Mouse (Mus musculus) heart, adult 18-20 months (tissue): ENCODE measurements around the gene Thoc3. TPM values are rescaled to one million over a fixed set of nuclear protein-coding genes. Genes with fewer than 3 reads are reported as not detected.

ENCODE experiments used
- DNase-seq, 2 experiments: peaks; one replicate each; pipeline ENCODE4 v3.0.0; 2021 to 2022; ENCODE audit warnings: mixed read lengths in 1 of 2
- total RNA-seq, 2 experiments: library from RNA; stranded (reverse); gene quantifications; 2 replicates each; pipeline ENCODE4 v1.2.3; 2021

Thoc3 gene
- total RNA-seq, 2 experiments from 2014 or later, result 21.4 to 21.8 TPM

DNA sequence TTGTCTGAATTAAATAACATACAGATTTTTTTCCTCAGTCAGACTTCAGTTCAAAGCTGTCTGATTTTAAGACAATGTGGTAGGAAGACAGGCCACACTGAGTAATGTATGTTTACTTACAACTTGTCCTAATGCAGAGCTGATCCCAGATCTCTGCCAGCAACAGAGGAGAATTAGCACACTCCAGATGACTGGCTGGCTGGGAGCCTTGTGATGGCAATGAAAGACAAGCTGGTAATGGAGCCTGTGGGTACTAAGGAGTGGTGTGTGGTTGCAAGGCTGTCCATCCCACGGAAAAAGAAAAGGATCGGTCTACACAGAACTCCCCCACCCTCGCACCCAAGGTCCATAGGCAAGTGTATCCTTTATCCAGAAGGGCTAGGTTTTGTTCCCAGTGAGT, 25.0 kb downstream of the Thoc3 start:
- no peak for DNase-seq

DNA sequence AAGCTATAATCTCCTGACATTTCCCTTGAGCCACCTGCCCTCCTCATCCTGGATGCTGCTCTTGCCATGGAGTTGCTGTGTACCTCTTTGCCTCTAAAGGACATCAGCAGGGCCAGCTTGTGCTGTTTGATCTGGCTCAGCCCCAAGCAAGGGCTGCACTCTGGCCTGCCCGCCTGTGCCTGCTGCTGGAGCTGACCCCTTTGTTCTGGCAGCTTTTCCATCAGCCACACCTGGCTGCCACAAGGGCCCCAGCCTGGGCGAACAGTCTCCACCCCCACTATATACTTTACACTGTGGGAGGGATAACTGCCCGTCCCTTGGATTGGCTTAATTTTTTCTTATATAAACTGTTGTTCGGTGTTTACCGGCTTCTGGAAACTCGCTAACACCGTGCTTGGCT, 28.7 kb downstream of the Thoc3 start:
- DNase-seq, result no peak

GRCm38 (mm10) chr13:54438814-54439213, 29.8 kb downstream of the Thoc3 start:
- DNase-seq, result no peak

DNA sequence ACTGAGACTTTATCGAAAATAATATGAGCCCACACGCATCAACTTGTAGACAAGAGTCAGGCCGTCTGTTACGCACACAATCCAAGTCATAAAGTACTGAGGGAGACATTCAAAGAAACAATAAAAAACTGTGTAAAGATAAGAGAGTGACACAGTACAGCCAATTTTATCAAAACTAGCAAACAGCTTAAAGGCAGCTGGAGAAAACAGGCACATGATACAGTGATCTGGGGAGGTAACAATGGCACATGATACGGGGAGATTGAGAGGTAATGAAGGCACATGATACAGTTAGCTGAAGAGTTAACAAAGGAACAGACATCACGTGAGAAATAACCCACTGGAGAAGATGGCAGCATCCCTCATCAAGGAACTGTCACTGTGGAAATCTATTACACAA, 31.6 kb downstream of the Thoc3 start:
- DNase-seq, result no peak

DNA sequence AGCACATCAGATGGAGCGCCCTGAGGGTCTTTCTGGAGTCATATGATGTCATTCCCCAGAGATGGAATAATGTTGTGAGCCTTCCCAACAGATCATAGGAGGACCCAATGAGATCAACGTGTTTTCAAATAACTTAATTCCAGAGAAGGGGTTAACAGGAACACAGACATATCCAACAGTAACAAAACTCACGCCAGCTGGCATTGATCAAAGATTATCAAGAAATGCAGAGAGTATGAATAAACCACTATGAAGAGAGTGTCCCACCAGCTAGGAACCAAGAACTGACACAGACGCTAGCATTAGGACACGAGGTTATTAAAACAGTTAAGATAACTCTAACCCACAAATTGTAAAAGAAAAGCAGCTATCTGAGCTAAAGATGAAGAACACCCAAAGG, 32.0 kb downstream of the Thoc3 start:
- DNase-seq, result no peak

- no peak for DNase-seq
These were observed 37.5 kb downstream of the Thoc3 start for GRCm38 (mm10) chr13:54431161-54431560.

- DNase-seq, result no peak
These were observed 38.6 kb downstream of the Thoc3 start for GRCm38 (mm10) chr13:54430051-54430450.

- no peak for DNase-seq
These were observed 39.9 kb downstream of the Thoc3 start for GRCm38 (mm10) chr13:54428771-54429170.

GRCm38 (mm10) chr13:54426781-54427655, 41.6 kb downstream of the Thoc3 start:
- no peak for DNase-seq

GRCm38 (mm10) chr13:54425269-54425668, 43.4 kb downstream of the Thoc3 start:
- peak in 1 of 2 experiments; percentile 16 for DNase-seq

DNA sequence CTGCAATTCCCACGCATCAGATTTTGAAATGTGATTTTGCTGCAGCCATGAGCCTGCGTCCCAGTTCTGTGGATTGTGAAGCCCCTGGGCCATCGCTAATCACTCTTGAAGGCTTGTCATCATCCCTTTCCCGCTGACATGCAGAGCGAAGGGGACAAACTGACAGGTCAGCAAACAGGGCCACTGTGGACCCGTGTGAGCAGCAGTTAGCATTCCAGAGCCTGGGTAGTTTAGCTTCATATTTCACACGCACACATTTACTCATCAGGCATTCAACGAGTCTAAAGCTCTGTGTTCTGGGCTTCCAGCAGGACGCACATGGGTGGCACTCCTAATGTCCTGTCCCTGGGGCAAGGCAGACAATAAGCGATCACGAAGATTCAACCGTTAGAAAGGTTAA, 48.4 kb downstream of the Thoc3 start:
- no peak for DNase-seq

DNA sequence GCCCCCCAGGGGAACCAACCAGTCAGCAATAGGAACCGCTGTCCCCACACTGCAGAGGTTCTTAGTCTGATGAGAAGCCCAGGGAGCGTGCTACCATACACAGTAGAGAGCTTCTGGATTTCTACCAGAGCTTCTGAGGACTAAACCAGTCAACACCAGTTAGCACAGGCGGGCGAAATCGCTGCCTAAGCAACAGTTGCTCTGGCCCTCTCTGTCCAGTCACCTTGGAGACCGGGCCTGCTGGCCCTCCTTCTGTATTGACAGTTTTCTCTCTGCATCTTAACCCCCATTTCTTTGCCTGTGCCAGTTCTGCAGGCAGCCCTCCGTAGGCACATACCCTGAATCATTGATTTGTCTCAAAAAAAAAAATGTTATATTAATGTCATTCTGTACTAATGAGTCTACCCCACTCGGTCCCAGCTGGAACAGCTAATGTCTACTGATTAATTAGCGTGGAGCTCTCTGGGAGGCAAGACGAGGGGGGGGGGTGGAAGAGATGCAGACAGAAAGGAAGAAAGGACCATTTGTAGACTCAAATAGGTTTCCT, 49.8 kb downstream of the Thoc3 start:
- DNase-seq, result no peak

GRCm38 (mm10) chr13:54415059-54415458, 53.6 kb downstream of the Thoc3 start:
- DNase-seq, result no peak

DNA sequence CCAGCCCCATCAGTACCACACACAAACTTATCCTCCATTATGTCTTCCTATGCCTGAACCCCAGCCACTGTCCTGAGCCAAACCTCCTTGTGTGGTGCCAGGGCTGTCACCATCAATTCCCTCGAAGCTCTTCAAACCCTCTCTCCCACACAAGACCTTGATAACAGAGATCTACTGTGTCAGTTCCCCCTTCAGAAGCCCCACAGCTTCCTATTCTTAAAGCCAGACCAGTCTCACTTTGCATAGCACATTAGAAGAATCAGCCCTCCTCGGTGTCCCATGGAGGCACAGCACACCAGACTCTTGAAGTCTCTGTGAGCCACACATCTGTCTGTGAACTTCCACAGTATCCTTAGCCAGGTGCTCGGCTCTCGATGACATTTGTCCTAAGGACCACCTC, 55.9 kb downstream of the Thoc3 start:
- no peak for DNase-seq

DNA sequence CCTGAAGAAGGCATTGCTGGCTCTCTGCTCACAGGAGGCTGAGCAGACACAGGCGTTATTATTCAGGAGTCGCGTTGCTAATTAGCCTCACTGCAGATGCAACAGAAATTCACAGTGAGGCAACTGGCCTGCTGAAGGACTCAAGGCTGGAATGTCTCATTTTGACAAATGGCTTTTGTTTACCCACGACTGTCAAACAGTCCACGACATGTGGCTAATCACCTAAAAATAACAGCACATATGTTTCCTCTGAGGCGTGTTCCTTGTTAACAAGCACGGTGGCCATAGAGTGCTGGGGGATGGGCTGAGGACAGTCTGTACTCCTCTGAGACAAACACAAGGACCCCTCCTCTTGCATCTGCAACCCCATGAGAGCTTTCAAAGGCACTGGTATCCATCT, 56.4 kb downstream of the Thoc3 start:
- no peak for DNase-seq

GRCm38 (mm10) chr13:54411656-54412055, 57.0 kb downstream of the Thoc3 start:
- no peak for DNase-seq

Other genes starting within 250 kb of the Thoc3 start
- 1 to 10 TPM; 2.0 to 2.5 TPM for gene Cplx2, start 97.5 kb downstream of the Thoc3 start, total RNA-seq
- gene Simc1, start 34.9 kb upstream of the Thoc3 start, total RNA-seq, result 1 to 10 TPM; 1.5 to 3.4 TPM
- gene 4833439L19Rik, start 96.6 kb upstream of the Thoc3 start, total RNA-seq, result 100 to 1,000 TPM in 1 of 2 experiments, 10 to 100 TPM in 1; 94.5 to 102 TPM
- 1 to 10 TPM; 5.0 to 5.3 TPM for gene Arl10, start 106.2 kb upstream of the Thoc3 start, total RNA-seq
- gene Nop16, start 121.2 kb upstream of the Thoc3 start, total RNA-seq, result 10 to 100 TPM; 13.7 to 16.4 TPM
- gene Higd2a, start 121.4 kb upstream of the Thoc3 start, total RNA-seq, result 100 to 1,000 TPM; 185 to 190 TPM
- gene Cltb, start 142.5 kb upstream of the Thoc3 start, total RNA-seq, result 10 to 100 TPM; 87.8 to 97.2 TPM
- 10 to 100 TPM; 23.1 to 26.4 TPM for gene Faf2, start 152.9 kb upstream of the Thoc3 start, total RNA-seq
- 10 to 100 TPM; 55.1 to 55.9 TPM for gene Rnf44, start 225.1 kb upstream of the Thoc3 start, total RNA-seq
- gene Cdhr2, start 232.6 kb upstream of the Thoc3 start, total RNA-seq, result not detected